Mouse (Mus musculus): ENCODE data around the gene Stpg3.

GRCm38 (mm10) chr2:25181891-25182397 is 32.5 kb downstream of the Stpg3 start:
- TF ChIP-seq EP300 (IDR thresholded peaks at IDR 0.05; ENCODE audit: insufficient read depth, low read depth, low read length) (no peak), POLR2A (IDR thresholded peaks at IDR 0.05; ENCODE audit: insufficient read depth, low read length) (no peak), CTCF (IDR thresholded peaks at IDR 0.05; ENCODE audit: low read depth, low read length) (no peak)

Data from ES-Bruce4 (cell line).